Mouse (Mus musculus): ENCODE measurements around the gene Prkab1. TPM values are rescaled to one million over a fixed set of nuclear protein-coding genes. Genes with fewer than 3 reads are reported as not detected.

Prkab1 gene
- polyA plus RNA-seq, 1 experiment from 2014 or later: 52.1 TPM

Other genes starting within 250 kb of the Prkab1 start
- 9.1 and 14.3 TPM in 2 replicates for gene Cit, start 179.2 kb downstream of the Prkab1 start, polyA plus RNA-seq (2014; fragmentation: Nextera tagmentation; extraction: Ambion mirVana)
- gene Tmem233, start 58.7 kb upstream of the Prkab1 start, polyA plus RNA-seq (2014; fragmentation: Nextera tagmentation; extraction: Ambion mirVana): not detected in 2 replicates

All from forebrain, embryonic 14.5 days (tissue).